Mouse (Mus musculus) embryonic fibroblast, embryonic 13.5 days (primary cell): ENCODE results near the gene Smad1.

Experiments
- CTCF ChIP-seq: IDR thresholded peaks from 2 replicates; pipeline ENCODE4 v1.5.1; 2011; ENCODE audit warnings: mild to moderate bottlenecking, control low read depth, low read length, moderate library complexity, borderline replicate concordance; ENCODE audit not compliant: insufficient read depth
- POLR2A ChIP-seq: IDR thresholded peaks from 2 replicates; pipeline ENCODE4 v1.6.1; 2011; ENCODE audit warnings: low read depth, mild to moderate bottlenecking, control low read depth, low read length, moderate library complexity

GRCm38 (mm10) chr8:79338619-79339018 is 60.7 kb downstream of the Smad1 start:
- no peak for TF ChIP-seq CTCF
- no peak for TF ChIP-seq POLR2A
